Mouse (Mus musculus): ENCODE results near the gene Gpld1. TPM values are rescaled to one million over a fixed set of nuclear protein-coding genes. Genes with fewer than 3 reads are reported as not detected.

Gpld1 gene
- total RNA-seq (2021) = 10 to 100 TPM; 15.4 to 17.9 TPM

GRCm38 (mm10) chr13:24942512-24943282 is at the start of gene Gpld1:
Gene Gpld1, plus strand, starts transcription at chr13:24943152.
- DNase-seq (ENCODE audit: low spot score in 2 of 2) = peak in 1 of 2 experiments; percentile 31
- intact Hi-C loops (cut with DNase I) = no loop called here

- intact Hi-C loops (cut with DNase I) = no loop called here
- DNase-seq (ENCODE audit: low spot score in 2 of 2) = no peak
Measured at GRCm38 (mm10) chr13:24893880-24894279, 49.1 kb upstream of the Gpld1 start.

DNA sequence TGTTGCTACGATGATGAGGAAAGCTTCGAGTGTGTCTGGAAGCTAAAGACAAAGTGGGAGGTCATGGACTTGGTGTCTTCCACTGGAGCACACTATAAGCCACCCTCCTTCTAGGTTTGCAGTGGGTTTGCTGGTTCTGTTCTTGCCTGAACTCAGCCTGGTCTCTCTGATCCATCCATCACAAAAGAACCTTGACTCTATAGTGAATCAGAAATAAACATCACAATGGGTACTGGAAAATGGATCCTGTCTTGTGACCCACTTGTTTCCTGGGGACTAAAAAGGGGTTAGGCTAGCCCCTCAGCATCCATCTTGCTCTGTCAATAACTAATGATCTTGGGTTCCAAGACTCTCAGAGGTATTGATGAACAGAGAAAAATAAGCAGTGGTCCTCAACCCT is 41.0 kb upstream of the Gpld1 start:
- intact Hi-C loops (cut with DNase I) = no loop called here
- no peak for DNase-seq (ENCODE audit: low spot score in 2 of 2)

GRCm38 (mm10) chr13:24903412-24903811 is 39.5 kb upstream of the Gpld1 start:
- intact Hi-C loops (cut with DNase I) = no loop called here

DNA sequence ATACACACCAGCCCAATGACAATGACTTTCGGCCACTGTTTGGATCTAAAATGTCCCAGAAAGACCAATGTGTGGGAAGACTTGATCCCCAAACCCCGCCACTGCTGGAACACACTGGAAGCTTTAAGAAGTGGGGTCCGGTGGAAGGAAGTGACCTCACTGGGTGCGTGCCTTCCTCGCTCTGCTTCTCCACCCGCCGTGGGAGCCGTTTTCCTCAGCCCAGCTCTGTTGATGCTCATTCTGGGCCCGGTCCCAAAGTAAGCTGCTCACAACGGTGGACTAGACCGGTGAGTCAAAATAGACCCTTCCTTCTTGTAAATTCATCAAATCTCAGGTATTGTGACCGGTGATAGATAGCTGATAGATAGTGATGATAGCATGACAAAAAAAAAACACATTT is 37.5 kb upstream of the Gpld1 start:
- DNase-seq (ENCODE audit: low spot score in 2 of 2) = no peak
- intact Hi-C loops (cut with DNase I) = no loop called here

More at GRCm38 (mm10) chr13:24903412-24903811, 39.5 kb upstream of the Gpld1 start:
- DNase-seq (ENCODE audit: low spot score in 2 of 2) = no peak

DNA sequence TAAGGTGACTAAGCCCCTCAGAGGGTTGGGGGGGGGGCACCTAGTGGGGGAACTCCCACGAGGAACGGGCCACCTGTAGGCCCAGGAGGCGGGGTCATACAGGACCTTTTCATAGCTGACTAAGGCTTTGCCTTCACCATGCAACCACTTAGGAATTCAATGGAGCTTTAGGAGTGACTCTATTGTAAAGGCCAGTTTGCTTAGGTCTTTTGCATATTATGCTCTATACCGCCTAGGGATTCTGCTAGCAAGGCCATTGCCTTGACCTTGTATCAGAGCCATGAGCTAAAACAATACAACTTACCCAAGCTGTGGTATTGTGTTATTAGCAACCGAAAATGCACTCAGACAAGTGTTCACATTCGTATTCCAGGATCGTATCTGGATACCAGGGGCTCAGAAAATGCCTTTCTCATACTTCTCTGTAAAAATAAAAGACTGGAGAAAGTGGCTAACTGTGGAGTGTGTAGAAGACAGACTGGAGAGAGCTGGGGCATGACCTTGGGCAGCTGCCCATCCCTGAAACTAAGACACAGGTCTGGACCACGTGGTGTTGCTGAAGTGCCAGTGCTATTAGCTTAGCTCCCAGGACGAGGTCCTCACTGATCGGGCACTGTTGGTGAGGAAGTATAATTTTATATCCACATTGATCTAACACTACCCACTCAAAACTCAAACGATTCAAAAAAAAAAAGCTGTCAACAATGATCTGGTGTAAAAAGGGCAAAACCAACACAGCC is 36.0 kb upstream of the Gpld1 start:
- intact Hi-C loops (cut with DNase I) = no loop called here
- no peak for DNase-seq (ENCODE audit: low spot score in 2 of 2)

- intact Hi-C loops (cut with DNase I) = no loop called here
- DNase-seq (ENCODE audit: low spot score in 2 of 2) = no peak
Measured at GRCm38 (mm10) chr13:24909112-24909511, 33.8 kb upstream of the Gpld1 start.

DNA sequence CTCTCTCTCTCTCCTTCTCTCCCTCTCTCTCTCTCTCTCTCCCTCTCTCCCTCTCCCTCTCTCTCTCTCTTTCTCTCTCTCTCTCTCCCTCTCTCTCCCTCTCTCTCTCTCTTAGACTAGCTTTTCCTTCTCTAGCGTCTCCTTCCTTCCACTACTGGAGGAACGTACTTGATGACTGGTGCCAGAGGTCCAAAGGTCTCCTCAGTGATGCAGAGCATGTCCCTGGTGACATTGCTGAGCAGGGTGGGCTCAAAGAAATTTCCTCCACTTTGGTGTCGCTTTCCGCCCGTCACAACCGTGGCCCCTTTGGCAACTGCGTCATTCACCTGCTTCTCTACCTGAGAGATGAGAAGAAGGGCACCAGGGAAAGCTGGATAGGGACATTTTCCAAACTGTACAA is 29.4 kb upstream of the Gpld1 start:
- DNase-seq (ENCODE audit: low spot score in 2 of 2) = no peak
- intact Hi-C loops (cut with DNase I) = no loop called here

GRCm38 (mm10) chr13:24914915-24915314 is 28.0 kb upstream of the Gpld1 start:
- DNase-seq (ENCODE audit: low spot score in 2 of 2) = no peak
- intact Hi-C loops (cut with DNase I) = no loop called here

- intact Hi-C loops (cut with DNase I) = no loop called here
- DNase-seq (ENCODE audit: low spot score in 2 of 2) = no peak
Measured at GRCm38 (mm10) chr13:24915831-24916230, 27.1 kb upstream of the Gpld1 start.

GRCm38 (mm10) chr13:24920333-24920977 is 22.5 kb upstream of the Gpld1 start:
- intact Hi-C loops (cut with DNase I) = loop anchor here (10.0 kb wide), 1 partner anchor 436 kb away; no protein-coding TSS in a partner anchor
- DNase-seq (ENCODE audit: low spot score in 2 of 2) = peak; percentile 35 to 50

- intact Hi-C loops (cut with DNase I) = loop anchor here (10.0 kb wide), 1 partner anchor 436 kb away; no protein-coding TSS in a partner anchor
- no peak for DNase-seq (ENCODE audit: low spot score in 2 of 2)
Measured at GRCm38 (mm10) chr13:24921281-24921680, 21.7 kb upstream of the Gpld1 start.

DNA sequence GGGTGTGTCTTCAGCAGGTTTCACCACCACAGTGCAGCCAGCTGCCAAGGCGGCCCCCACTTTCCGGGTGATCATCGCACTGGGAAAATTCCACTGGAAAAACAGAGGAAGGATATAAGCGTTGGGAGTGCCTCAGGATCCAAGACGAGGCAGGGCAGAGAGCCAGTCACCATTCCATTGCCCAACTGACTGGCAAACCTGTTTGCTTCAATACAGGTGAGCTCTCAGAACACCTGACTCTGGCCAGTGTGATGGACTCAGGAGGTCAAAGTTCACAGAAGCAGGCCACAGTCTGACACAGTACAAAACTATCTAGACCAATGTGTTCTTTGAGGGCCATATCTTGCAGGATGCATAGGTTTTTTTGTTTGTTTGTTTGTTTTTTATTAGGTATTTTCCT is 19.0 kb upstream of the Gpld1 start:
- intact Hi-C loops (cut with DNase I) = loop anchor here (10.0 kb wide), 1 partner anchor 439 kb away; no protein-coding TSS in a partner anchor
- no peak for DNase-seq (ENCODE audit: low spot score in 2 of 2)

GRCm38 (mm10) chr13:24930591-24930990 is 12.4 kb upstream of the Gpld1 start:
- intact Hi-C loops (cut with DNase I) = no loop called here

GRCm38 (mm10) chr13:24933199-24933598 is 9.8 kb upstream of the Gpld1 start:
- no peak for DNase-seq (ENCODE audit: low spot score in 2 of 2)
- intact Hi-C loops (cut with DNase I) = no loop called here

More at GRCm38 (mm10) chr13:24930591-24930990, 12.4 kb upstream of the Gpld1 start:
- no peak for DNase-seq (ENCODE audit: low spot score in 2 of 2)

GRCm38 (mm10) chr13:24936772-24937107 is 6.2 kb upstream of the Gpld1 start:
- DNase-seq (ENCODE audit: low spot score in 2 of 2) = no peak
- intact Hi-C loops (cut with DNase I) = loop anchor here (1.0 to 5.0 kb wide), 2 partner anchors 52 to 181 kb away; no protein-coding TSS in a partner anchor

DNA sequence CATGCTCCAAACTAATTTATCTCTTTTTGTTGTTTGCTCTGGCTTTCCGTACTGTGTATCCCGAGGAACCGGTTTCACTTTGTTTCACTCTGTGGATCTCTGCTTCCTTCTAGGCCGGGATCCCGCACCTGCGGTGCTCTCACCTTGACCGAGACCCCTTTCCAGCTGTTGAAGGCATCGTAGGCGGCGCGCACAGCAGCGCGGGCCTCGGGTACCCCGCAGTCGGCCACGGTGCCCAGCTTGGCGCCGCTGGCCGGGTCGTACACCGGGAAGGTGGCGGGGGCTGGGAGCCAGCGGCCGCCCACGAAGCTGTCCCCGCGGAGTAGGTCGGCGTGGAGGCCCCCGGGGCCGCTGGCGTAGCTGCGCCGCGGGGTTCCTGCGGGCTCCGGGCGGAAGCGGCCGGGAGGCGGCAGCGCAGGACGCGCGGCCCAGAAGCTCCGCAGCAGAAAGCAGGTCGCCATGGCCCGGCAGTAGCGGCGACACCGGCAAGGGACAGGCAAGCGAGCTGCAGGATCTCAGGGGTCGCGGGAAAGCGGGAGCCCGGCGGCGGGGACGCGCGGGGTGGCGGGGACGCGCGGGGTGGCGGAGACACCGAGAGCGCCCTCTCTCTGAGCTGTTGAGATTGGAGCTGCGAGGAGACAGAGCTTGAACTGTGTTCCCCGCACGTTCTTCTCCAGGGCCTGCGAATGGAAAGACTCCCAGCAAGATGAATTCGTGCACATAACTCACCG is 5.7 kb upstream of the Gpld1 start, which contains the start of gene Aldh5a1:
Aldh5a1 (minus strand) TSS at position 554 of the 731 bp plus-strand sequence.
- peak; percentile 82 to 84 for DNase-seq (ENCODE audit: low spot score in 2 of 2)
- intact Hi-C loops (cut with DNase I) = loop anchor here (1.0 to 5.0 kb wide), 2 partner anchors 51 to 180 kb away; no protein-coding TSS in a partner anchor

DNA sequence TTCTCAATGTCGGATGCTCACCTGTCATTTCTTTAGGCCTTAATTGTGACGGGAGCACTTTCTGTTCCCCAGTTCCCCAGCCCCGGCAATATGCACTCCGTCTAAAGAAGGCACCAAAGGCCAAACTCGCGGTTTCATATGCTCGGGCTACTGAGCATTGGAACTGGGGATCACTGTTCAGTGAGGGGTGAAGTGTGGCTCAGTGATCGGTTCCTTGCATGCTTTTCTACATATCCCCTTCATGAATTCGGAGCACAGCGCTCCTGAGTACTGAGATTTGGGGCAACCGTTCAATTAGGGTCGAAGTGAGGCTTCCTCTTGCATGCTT is 5.1 kb upstream of the Gpld1 start:
- intact Hi-C loops (cut with DNase I) = loop anchor here (1.0 to 5.0 kb wide), 2 partner anchors 50 to 179 kb away; no protein-coding TSS in a partner anchor
- no peak for DNase-seq (ENCODE audit: low spot score in 2 of 2)

DNA sequence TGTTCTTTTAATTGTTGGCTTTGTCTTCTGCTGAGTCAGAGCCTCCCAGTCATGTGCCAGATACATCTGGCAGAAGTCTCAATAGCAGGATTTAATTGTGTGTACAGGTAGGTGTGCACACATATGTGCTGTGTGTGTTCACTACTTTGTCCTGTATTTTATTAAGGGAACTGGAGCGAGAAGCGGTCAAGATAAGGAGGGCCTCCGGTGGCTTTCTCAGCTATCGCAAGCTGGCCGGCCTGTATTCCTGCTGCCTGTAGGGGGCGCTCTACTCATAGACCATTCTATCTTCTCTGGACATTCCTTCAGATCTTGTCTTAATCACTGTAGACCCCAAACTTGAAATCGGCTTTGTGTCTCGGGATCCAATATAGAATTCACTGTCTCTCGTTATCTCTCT is 4.3 kb upstream of the Gpld1 start:
- peak; percentile 83 to 85 for DNase-seq (ENCODE audit: low spot score in 2 of 2)
- intact Hi-C loops (cut with DNase I) = loop anchor here (5.0 kb wide), 1 partner anchor 179 kb away; no protein-coding TSS in a partner anchor
